Mouse (Mus musculus) right cerebral cortex, postnatal 10 days (tissue): ENCODE measurements around the gene Plcb3.
A peak's percentile ranks its signal among the peaks of the same experiment; 100 is the strongest.

Source experiments
- DNase-seq, 2 experiments: peaks; one replicate each; pipeline ENCODE4 v3.0.0; 2021; ENCODE audit warnings: low spot score in 2 of 2

Plcb3 gene

GRCm38 (mm10) chr19:6920741-6921636, 55.3 kb downstream of the Plcb3 start:
- DNase-seq, result peak; percentile 73 to 81

DNA sequence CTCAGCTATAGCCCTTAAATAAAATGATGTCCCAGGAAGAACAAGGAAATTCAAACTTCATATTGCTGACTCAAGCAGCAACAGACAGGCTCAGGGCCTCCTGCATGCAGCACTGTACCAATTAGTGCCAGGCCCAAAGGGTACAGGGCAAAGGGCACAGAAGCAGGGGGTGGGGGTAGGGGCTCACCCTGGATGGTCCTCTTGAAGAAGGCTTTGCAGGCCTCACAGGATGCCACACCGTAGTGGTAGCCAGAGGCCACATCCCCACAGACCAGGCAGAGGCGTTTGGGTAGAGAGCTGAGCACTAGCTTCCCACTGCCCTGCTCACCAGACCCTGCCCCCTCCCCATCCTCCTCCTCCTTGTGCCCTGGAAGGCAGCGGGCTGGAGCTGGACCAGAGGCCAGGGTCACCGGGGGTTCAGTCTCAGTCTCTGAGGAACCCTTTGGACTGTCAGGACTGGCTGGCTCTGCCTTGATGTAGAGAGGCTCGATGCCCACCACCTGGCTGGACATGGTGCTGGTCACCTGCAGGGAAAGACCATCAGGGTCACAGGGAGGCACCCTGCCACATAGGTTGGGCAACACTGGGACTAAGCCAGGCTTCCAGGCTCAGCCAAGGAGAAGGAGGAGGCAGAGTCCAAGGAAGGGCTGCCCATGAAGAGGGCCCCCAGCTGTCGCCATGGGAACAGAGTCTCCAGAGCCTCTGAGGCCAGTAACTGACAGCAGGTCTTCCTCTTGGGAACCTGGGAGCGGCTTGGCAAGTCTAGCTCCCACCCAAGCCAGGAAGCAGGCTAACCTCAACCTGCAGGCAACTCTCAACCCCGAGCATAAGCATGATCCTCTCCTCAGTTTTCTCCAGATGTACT, 56.2 kb downstream of the Plcb3 start:
- DNase-seq, result peak in 1 of 2 experiments; percentile 74

DNA sequence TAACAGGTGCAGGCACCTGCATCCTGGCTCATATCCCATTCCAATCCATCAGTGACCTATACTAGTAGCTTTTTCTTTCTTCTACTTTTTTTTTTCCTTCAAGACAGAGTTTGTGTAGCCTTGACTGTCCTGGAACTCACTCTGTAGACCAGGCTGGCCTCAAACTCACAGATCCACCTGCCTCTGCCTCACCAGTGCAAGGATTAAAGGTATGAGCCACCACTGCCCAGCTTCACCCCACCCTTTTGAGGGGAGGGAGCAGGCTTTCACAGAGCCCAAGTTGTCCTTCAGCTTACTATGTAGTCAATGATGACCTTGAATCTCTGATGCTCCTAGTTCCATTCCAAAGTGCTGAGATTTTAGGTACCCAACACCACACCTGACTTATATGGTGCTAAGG, 56.8 kb downstream of the Plcb3 start:
- no peak for DNase-seq

DNA sequence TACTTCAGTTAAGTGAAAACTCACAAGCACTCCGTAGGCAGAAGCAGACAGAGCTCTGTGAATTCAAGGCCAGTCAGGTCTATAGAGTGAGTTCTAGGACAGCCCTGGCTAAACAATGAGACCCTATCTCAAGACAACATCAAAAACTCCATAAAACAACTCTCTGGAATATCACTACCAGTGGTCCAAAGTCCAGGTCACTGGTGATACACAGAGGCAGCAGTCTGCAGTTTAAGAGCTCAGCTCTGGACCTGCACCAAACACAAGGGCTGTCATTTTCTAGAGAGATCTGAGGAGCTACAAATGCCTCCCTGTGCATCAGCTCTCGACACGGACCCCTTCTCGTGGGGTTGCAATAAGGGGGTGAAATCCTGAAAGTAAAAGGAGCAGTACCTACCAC, 57.9 kb downstream of the Plcb3 start:
- DNase-seq, result no peak

DNA sequence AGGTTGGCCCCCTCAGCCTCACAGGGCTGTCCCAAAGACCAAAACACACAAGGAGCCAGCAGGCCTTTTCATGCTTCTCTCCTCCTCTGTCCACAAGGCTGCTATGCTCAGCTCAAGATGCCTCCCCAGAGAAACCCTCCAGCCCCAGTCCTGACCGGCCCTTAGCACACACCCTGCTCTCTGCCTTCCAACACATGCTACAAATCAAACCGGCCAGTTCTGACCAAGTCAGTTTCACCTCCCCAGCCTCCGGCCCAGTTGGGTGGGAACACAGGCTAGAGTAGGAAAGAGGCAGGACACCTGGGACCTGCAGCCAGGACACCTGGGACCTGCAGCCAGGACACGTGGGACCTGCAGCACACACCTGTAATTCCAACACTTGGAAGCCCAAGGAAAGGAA, 59.8 kb downstream of the Plcb3 start:
- no peak for DNase-seq

DNA sequence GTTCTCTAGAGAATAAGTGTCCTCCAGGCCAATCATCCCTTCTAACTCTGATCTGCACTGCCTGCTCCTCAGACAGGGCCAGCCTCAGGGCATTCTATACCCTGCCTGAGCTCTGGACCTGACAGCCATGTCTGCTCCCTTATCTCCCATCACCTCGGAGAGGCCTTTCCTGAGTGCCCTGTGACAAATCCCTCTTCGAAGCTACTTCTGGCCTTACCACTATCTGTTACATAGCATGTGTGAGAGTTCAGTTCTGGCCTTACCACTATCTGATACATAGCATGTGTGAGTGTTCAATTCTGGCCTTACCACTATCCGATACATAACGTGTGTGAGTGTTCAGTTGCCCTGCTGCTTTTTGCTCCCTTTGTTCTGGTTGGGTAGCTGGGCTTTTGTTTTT, 61.0 kb downstream of the Plcb3 start:
- no peak for DNase-seq

- DNase-seq, result no peak
Measured at GRCm38 (mm10) chr19:6914540-6914939, 61.7 kb downstream of the Plcb3 start.

DNA sequence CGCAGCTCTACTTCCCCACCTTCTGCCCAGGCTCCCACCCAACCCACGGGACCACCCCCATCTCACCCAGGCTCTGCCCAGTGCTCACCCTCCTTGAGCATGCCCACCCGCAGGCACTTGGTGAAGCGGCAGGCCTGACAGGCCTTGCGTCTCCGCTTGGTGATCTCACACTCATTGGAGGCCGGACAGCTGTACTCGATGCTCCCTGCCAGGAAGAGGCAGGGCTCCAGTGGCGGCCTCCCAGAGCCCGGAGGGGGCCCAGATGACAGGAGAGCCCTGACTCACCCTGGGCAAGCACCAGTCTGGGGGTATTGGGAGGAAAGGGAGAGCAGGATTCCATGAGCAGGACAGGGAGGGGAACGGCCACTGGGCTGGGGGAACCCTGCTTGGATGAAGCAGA, 62.3 kb downstream of the Plcb3 start:
- DNase-seq, result peak in 1 of 2 experiments; percentile 31

GRCm38 (mm10) chr19:6913036-6913435, 63.2 kb downstream of the Plcb3 start:
- no peak for DNase-seq

DNA sequence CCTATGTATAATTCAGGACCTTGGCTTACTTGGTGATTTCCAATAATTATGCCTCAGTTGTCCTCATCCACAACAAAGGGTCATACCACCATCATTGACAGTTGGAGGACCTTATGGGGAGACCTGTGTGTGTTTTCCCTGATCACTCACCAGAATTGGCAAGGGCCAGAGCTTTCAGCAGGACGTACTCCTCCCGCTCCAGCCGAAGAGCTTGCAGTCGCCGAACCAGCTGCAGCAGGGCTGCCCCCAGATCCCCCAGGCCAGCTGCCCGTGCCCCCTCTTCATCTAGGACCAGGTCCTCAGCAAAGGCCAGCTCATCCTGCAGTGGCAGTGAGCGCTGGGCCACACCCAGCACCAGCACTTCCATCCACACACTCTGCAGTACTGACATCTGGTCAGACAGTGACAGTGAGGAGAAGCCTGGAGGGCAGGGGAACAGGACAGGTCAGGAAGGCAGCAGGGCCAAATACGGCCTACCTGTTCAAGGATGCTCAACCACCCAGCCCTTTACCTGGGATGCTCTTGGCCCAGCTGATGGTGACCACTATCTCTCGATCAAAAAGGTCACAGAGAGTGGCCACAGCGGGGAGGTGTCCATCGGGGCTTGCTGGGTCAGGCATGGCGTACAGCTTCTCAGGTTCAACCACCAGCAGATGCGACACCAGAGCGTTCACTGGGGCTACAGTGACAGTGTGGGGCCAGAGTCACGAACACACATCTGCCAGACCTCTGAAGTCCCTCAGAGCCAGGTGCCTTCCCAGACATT, 63.9 kb downstream of the Plcb3 start:
- peak in 1 of 2 experiments; percentile 39 for DNase-seq

DNA sequence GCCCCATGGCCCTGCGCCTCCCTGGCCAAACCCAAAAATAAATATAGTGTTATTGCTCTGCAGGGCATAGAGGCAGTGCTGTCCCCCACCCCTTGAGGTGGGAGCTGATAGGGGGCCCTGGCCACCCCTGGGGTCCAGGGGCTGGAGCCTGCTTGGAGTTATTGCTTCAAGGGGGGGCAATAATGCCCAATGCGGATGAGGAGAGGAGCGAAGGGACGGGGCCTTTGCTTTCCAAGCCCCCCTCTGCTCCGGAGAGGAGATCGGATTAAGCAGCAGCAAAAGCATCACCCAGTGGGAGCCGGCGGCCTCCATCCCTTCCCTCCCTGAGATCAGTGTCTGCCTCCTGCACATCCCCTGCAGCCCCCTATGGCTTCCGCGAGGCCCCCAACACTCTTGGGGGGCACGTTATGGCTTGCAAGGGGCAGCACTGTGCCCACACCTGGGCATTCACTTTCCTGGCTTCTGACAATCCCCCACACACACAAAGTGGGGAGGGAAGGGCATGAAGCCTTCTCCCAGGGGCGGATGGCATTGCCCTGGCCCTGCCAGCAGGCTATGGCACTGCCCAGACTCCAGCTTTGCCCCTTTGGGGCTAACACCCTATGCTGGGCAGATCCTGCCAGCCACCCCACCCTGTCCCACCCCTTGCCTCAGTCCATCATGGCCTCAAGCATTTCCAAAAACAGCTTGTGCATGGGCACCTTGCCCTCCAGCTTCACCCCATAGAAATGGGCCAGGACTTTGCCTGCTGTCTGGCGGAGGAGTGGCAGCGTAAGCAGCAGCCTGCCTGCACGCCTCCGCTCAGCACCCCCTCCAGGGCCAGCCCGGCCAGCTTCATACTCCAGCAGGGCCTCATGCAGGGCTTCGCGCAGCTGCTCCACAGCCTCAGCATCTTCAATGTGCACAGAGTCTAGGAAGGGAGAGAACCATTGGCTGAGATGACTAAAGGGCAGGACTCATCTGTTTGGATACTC, 64.9 kb downstream of the Plcb3 start:
- peak in 1 of 2 experiments; percentile 44 for DNase-seq

- DNase-seq, result peak in 1 of 2 experiments; percentile 71
Measured at GRCm38 (mm10) chr19:6910306-6910705, 66.0 kb downstream of the Plcb3 start.

GRCm38 (mm10) chr19:6909507-6910289, 66.6 kb downstream of the Plcb3 start, which contains the start of the genes Trmt112 and Prdx5:
Gene Trmt112, plus strand, starts transcription at chr19:6909698.
Gene Prdx5, minus strand, starts transcription at chr19:6910106.
- DNase-seq, result peak; percentile 96 to 97

DNA sequence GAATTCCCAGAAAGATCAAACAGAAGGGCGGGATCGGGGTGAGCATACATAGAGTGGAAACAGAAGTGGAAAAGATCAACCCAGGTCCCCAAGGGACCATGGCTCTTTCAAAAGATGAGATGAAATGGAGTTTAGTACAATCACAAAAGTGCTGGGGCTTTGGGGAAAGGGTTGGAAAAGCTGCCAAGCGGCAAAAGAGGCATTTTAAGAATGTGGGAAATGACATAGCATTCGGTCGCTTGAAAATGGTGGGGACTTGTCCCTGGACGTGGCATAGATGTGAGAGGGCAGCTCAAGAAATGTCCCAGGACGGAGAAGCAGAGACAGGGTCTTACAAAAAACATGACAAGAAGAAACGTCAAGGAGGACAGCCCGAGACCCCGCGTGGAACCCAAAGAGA, 67.2 kb downstream of the Plcb3 start:
- no peak for DNase-seq

DNA sequence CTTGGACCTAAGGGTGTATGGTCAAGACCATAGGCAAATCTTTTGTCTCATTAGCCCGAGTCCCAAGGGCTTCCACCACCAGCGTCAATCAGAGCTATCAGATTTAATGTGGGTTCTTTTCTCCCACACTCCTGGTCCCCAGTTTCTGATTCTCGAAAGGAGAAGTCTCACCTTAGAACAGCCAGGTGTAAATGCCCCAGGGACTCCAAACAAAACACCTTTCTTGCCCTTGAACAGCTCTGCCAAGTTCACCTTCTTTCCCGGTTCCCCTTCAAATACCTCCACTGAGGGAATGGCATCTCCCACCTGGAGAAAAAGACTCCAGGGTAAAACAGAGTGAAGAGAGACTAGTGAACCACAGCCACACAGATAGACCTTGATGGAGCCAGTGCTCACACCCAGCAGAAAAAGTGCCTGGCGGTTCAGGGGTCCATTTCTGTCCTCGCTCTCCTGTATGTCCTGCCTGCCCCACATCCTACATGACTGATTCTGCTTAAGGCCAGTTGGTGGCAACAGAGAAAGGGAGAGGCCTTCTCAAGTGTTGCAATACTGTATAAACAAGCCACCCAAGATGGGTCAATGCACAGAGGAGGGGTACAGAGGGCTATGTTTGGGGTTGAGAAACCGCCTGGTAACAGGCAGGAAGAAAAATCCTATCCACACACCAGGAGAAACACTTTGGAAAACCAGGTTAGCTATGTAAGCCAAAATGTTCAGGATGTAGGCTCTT, 68.3 kb downstream of the Plcb3 start:
- no peak for DNase-seq

DNA sequence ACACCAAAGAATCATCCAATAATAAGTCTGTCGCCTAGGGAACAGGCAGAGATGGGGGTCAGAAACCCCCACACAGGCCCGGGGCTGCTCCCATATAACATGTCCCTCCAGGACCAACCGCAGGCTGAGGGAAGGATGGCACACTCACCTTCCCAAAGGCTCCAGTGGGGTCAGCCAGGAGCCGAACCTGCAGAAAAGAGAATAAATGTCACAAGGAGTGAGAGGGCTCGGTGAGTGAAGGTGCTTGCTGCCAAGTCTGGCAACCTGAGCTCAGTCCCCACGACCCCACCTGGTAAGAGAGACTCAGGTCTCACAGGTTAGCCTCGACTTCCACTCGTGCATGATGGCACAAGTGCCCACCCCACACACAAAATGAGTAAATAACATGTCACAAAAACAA, 69.2 kb downstream of the Plcb3 start:
- no peak for DNase-seq

DNA sequence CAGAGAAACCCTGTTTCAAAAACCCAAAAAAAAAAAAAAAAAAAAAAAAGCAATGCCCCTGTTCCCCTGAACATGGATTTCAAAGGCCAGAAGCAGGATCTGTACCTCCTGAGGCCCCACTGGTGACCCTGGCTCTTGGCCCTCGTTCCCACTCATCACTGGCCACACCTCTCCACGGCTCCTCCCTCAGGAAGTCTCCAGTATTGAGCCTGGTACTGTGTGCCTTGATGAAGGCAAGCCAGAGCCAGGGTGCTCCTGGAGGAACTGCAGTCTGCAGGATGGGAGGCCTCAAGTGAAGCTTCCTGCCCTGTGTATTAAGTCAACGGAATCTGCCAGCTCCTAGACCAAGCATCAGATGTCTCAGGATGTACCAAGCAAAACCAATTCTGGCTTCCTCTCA, 70.1 kb downstream of the Plcb3 start:
- no peak for DNase-seq

GRCm38 (mm10) chr19:6905498-6906159, 70.6 kb downstream of the Plcb3 start:
- no peak for DNase-seq

- DNase-seq, result no peak
Measured at GRCm38 (mm10) chr19:6904846-6905245, 71.4 kb downstream of the Plcb3 start.
